Mouse (Mus musculus): ENCODE results near the gene Rell1. TPM values are rescaled to one million over a fixed set of nuclear protein-coding genes. Genes with fewer than 3 reads are reported as not detected.

The Rell1 gene
- total RNA-seq, 2 experiments from 2014 or later = 12.1 to 12.8 TPM

- intact Hi-C loops (cut with DNase I) = no loop called here
- no peak for DNase-seq
These were observed 15.2 kb downstream of the Rell1 start for GRCm38 (mm10) chr5:63953401-63954032.

GRCm38 (mm10) chr5:63952039-63952438 lies 16.7 kb downstream of the Rell1 start:
- DNase-seq = no peak
- intact Hi-C loops (cut with DNase I) = no loop called here

GRCm38 (mm10) chr5:63951421-63951911 lies 17.2 kb downstream of the Rell1 start:
- intact Hi-C loops (cut with DNase I) = no loop called here
- peak; percentile 32 for DNase-seq

GRCm38 (mm10) chr5:63949195-63949594 lies 19.5 kb downstream of the Rell1 start:
- no peak for DNase-seq
- intact Hi-C loops (cut with DNase I) = no loop called here

GRCm38 (mm10) chr5:63947526-63947925 lies 21.2 kb downstream of the Rell1 start:
- intact Hi-C loops (cut with DNase I) = no loop called here
- no peak for DNase-seq

DNA sequence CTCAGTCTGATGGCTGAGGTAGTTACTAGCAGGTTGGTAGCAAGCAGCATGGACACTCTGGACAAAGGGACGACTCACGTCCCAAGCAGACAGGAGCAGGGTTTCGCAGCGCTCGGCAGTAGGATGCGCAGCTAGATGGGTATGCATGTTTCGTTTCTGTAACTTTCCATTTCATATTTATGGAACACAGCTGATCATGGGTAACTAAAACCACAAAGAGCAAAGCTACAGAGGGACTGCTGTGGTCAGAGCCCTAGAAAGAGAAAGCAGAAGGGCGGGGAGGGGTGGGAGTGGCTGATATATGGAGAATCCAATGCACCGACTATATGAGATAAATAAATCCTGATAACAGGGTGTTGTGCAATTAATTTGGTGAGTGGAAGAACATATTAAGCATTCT lies 25.4 kb downstream of the Rell1 start:
- intact Hi-C loops (cut with DNase I) = no loop called here

DNA sequence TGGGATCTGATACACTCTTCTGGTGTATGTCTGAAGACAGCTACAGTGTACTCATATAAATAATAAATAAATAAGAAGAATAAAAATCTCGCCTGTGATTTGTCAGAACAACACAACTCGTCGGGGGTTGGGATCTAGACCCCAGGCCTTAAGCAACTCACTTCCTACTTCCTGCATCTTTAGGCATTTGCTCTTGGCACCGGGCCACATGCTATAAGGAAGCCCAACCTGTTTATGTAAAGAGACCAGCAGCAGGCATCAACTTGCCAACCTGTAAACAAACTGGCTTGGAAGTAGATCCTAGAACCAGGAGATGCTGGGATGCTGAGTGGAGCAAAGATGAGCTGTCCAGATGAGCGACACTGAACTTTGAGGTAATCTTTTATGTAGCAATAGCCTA lies 26.8 kb downstream of the Rell1 start:
- intact Hi-C loops (cut with DNase I) = no loop called here

More for the DNA sequence above, 25.4 kb downstream of the Rell1 start:
- DNase-seq = no peak

DNA sequence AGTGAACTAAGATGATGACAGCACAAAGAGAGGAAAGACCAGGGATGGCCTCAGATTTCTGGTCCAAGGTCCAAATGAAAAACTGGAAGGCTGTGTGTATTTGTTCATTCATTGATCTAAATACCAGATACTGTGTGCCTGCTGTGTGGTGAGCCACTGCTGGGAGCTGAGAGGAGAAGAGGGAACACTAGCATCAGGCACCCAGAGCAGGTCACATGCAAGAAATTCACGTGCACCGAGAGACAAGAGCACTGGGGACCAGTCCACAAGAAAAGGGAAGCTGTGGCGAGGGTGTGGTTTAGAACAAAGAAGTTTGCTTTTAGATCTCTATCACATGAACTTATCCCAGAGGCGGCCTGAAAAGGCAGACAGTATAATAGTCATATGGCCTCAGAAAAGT lies 30.1 kb downstream of the Rell1 start:
- DNase-seq = no peak
- intact Hi-C loops (cut with DNase I) = no loop called here

More for the DNA sequence above, 26.8 kb downstream of the Rell1 start:
- DNase-seq = no peak

- DNase-seq = no peak
- intact Hi-C loops (cut with DNase I) = no loop called here
These were observed 32.0 kb downstream of the Rell1 start for GRCm38 (mm10) chr5:63936740-63937139.

GRCm38 (mm10) chr5:63935581-63935980 lies 33.1 kb downstream of the Rell1 start:
- no peak for DNase-seq
- intact Hi-C loops (cut with DNase I) = no loop called here

DNA sequence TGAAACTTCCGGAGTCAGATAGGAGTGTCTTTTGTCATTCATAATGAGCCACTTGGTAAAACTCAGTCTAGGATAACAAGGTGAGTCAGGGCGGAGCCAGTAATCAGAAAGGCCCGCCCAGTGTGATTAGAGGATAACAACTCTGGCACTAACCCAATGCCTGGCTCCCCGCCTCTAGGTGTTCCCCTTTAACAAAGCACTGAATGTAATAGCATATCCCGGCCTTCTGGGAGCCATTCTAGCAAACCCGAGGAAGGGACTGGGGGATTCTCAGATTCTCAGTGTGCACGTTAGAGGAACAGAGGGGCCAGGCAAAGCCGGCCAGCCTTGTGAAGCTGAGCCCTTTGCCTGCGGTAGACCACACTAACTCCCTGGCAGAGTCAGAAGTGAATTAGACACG lies 35.9 kb downstream of the Rell1 start:
- no peak for DNase-seq
- intact Hi-C loops (cut with DNase I) = no loop called here

DNA sequence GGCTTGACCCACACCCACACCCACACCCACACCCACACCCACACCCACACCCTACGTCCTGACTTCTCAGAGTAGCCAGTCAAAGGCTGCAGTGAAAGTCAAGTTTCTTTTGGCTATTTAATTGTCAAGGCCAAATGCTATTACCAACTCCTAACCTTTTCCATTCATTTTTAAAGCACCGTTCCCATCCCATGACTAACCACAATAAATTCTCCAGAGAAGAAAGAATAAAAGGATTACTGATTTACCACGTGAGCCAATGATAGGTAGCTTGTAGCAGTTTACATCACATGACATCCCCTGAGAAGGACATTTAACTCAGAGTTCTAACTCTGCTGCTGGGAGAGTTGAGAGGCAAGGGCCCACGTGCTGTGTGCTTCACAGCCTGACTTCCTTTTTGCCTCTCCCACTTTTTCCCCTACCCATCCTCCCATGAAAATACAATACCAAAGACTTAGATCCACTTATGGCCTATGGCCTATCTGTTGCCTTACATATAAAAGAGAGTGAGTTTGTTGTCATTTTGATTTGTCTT lies 37.8 kb downstream of the Rell1 start:
- intact Hi-C loops (cut with DNase I) = no loop called here
- DNase-seq = no peak

DNA sequence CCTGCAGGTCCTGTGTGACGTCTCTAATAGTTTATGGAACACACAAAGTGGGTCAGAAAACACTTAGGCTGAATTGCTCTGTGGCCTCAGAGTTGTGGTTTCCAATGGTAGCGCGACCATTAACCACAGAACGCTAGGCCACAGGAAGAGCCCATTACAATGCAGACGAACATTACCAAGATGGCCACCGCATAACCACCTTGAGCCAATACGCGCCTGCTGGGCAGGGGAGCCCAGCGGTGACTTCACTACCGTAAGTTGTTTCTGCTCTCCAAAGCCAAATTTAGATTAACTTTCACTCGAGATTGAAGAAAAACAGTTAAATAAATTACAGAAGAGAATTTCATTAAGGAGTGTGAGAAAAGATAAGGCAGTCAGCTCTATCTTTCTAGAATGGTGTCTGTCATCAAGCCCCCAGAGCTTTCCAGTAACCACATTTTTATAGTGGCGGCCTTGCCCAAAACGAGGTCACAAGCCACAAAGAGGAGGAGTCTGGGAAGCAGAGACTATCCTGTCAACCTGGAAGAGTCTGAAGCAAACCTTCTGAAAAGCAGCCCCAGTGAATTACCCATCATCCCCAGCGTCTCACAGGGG lies 43.6 kb downstream of the Rell1 start:
- intact Hi-C loops (cut with DNase I) = no loop called here
- DNase-seq = no peak

DNA sequence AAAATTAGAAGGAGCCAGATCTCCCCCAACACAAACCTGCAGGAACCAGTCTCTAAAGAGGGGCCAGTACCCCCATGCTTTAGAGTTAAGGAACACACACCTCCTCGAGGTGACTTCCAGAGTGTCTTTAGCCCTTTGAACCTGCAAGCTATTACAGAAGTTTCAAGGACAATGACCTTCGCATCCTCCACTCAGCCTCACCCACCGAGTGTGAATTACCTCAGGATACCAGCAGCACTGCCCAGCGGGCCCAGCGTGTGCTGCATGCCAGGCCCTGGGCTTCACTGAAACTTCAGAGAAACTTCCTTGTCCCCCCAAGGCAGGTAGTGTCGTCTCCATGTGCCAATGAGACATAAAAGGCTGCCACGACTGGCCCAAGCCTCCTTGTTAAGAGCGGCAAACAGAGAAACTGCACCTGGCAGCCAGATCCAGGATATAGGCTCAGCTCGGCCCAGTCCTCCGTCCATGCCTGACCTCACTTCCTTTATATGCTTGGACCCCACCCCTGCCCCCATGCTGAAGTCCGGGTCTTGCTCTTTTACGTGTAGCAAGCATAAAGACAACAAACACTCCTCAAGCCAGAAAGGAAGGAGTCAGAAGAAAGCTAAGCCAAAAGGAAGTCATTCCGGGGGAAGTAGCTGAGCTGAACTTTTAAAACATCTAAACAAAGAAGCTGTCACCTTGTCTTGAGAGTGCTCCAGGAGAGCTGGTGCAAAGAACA lies 45.2 kb downstream of the Rell1 start:
- no peak for DNase-seq
- intact Hi-C loops (cut with DNase I) = no loop called here

GRCm38 (mm10) chr5:63918201-63918600 lies 50.5 kb downstream of the Rell1 start:
- intact Hi-C loops (cut with DNase I) = no loop called here
- DNase-seq = no peak

DNA sequence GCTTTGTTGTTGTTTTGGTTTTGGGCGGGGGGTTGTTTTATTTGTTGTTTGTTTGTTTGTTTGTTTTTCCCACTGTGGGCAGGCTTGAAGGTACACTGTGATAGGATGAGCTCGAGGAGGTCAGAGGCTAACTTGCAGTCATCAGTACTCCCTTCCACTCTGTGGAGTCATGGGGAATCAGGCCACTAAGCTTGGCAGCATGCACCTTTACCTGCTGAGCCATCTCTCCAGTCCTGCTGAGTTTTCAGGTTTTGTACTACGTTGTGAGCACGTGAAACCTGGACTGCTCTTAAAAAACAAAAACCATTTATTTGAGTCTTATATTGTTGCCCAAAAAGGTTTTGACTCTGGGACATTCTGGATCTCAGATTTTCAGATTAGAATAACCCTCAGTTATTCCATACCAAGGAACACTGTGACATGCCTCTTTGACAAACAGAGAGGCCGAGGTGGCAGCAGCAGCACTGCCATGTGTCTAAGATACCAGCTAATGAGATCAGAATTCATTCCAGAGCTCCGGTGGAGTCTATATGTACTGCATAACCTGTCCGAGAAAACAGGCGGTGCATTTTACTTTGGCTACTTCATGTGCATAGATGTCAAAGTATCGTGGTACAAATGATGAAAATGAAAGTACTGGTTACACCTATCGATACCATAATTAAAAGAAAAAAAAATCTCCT lies 52.1 kb downstream of the Rell1 start:
- DNase-seq = no peak
- intact Hi-C loops (cut with DNase I) = no loop called here

GRCm38 (mm10) chr5:63914896-63915295 lies 53.8 kb downstream of the Rell1 start:
- intact Hi-C loops (cut with DNase I) = no loop called here
- no peak for DNase-seq

DNA sequence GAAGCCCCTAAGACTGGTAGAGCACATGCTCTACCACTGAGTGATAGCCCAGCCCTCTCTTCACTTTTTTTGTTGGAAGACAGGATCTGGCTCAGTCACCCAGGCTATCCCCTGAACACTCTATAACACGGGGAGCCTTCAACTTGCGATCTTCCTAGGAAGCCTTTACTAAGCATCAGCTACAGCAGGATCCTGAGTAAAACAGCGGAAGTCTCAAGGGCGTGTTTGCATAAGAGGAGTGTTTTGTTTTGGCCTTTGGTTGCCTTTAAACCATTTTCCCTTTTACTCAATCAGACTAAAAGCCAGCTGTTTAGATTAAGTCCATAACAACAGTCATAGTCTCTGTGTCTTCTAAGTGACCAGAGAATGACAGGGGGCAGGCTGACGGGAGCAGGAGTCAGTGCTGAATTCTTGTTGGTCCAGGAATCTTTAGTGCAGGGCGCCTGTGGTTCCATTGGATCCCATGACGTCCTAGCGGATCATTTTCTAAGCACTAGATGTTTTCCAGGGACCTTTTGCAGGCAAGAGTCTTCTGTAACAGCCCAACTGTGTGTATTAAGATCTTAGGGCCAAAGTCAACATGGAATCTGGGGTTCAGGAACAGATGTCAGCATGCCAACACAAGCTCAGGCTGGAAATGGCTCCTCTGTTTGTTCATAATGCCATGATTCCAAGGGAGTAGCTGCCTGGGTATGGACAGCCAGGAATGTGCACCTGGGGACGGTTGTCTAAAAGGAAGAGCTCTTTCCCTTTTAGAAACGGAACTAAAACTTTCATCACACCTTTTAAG lies 58.3 kb downstream of the Rell1 start:
- intact Hi-C loops (cut with DNase I) = no loop called here
- DNase-seq = no peak

DNA sequence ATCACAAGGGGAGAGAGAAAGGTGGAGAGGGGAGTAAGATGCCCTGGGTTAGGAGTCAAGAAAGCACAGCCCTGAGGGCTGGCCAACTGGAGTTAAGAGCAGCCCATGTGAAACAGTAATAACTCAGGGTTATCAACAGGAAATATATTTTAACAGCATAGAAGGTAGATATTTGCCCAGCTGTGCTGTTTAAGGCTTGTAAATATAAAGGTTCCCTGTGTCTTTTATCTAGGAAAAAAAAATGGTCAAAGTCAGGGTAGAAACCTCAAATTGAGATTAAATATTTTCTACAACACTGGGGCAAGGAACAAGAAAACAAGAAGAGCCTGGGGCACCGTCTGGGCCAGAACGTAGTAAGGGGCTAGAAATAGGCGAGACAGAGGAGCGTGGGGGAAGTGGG lies 61.2 kb downstream of the Rell1 start:
- DNase-seq = no peak
- intact Hi-C loops (cut with DNase I) = loop anchor here (5.0 to 10.0 kb wide), 2 partner anchors 167 to 365 kb away; no protein-coding TSS in a partner anchor

All from left cerebral cortex, postnatal 4 days (tissue).